Mouse (Mus musculus): ENCODE measurements around the gene Bcl2l13.

DNA sequence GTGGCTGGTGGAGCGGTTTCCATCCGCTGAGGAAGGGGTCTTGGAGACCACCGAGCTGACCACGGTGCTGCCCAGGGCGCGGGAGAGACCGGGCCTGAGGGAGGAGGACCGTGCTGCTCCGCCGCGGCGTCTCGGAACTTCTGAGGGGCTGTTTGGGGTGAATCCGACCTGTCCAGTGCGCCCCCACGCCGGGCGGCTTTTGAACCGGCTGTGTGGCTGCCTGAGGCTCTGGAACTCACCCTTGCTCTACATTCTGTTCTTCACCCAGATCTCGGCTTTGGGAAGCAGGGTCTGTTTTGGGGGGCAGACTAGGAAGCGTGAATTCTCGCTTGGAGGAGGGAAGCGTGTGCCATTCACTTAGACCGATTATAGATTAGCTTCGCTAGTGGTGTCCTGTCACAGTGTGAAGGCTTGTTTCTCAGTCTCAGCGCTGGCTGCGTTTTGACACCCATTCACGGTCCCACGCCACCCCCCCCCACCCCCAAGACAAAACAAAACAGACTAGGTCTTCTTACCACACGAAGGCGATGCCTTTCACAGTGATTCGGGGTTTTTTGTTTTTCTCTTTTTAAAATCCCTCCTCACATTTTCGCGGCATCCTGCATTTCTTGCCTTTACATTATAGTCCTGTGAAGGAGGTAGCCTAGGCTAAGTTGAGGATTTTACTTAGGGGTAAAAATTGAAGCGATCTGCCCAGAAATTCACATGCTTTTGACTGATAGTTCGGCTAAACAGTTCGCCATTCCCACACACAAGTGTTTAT lies 558 bp downstream of the Bcl2l13 start:
- TF ChIP-seq CTCF (IDR thresholded peaks at IDR 0.05; ENCODE audit: low read depth, low read length): no peak
- TF ChIP-seq POLR2A (IDR thresholded peaks at IDR 0.05; ENCODE audit: extremely low read depth, insufficient read depth, low read length): no peak
